Mouse (Mus musculus) limb, embryonic 12.5 days (tissue): ENCODE results near the gene Wwp2. TPM values are rescaled to one million over a fixed set of nuclear protein-coding genes. Genes with fewer than 3 reads are reported as not detected.

Source experiments
- ATAC-seq: fragments of 200-750 bp; cut with Nextera tagmentation; 2 replicates; pipeline ENCODE4 v1.8.0; 2017; ENCODE audit warnings: low read depth, moderate TSS enrichment; ENCODE audit not compliant: insufficient number of reproducible peaks, insufficient read depth, low FRiP score, low TSS enrichment
- H3K27ac ChIP-seq: fragments of 300-500 bp; sonication (generic); 2 replicates; pipeline ENCODE4 v1.5.1; 2016; ENCODE audit warnings: mild to moderate bottlenecking, moderate library complexity
- H3K27me3 ChIP-seq: fragments of 300-500 bp; sonication (generic); 2 replicates; pipeline ENCODE4 v1.6.1; 2016; ENCODE audit warnings: mild to moderate bottlenecking, moderate library complexity
- H3K36me3 ChIP-seq: fragments of 300-500 bp; sonication (generic); 2 replicates; pipeline ENCODE4 v1.6.1; 2016; ENCODE audit warnings: mild to moderate bottlenecking, moderate library complexity
- H3K4me1 ChIP-seq: fragments of 300-500 bp; sonication (generic); replicated peaks from 2 replicates; pipeline ENCODE4 v1.6.1; 2016
- H3K4me2 ChIP-seq: fragments of 300-500 bp; sonication (generic); 2 replicates; pipeline ENCODE4 v1.6.1; 2016; ENCODE audit warnings: mild to moderate bottlenecking, moderate library complexity
- H3K4me3 ChIP-seq: fragments of 300-500 bp; sonication (generic); replicated peaks from 2 replicates; pipeline ENCODE4 v1.5.1; 2016; ENCODE audit warnings: mild to moderate bottlenecking
- H3K9ac ChIP-seq: fragments of 300-500 bp; sonication (generic); replicated peaks from 2 replicates; pipeline ENCODE4 v1.6.1; 2016; ENCODE audit warnings: mild to moderate bottlenecking, moderate library complexity
- H3K9me3 ChIP-seq: fragments of 300-500 bp; sonication (generic); 2 replicates; pipeline ENCODE4 v1.6.1; 2016; ENCODE audit warnings: mild to moderate bottlenecking, moderate library complexity
- WGBS: fragments of 180-500 bp; shearing (Covaris S2); methylation state at CpG from one replicate; pipeline ENCODE4 v1.1.7; 2016; 5-methylcytosine and 5-hydroxymethylcytosine counted together
- polyA plus RNA-seq: library from polyadenylated mRNA; unstranded; fragments of >200 nt; fragmentation: Nextera tagmentation; extraction: Ambion mirVana; gene quantifications from 2 replicates; pipeline ENCODE4 v1.2.1, GENCODE M21; 2016

The Wwp2 gene
- polyA plus RNA-seq, 1 experiment from 2014 or later = 277 TPM

GRCm38 (mm10) chr8:107580879-107581278 is 144.7 kb downstream of the Wwp2 start:
- H3K9me3 ChIP-seq = no peaks in the 10 kb centered on the region
- WGBS = 94% methylated on average over 13 of the region's 13 CpGs
- no peak overlapping the region for H3K4me2 ChIP-seq
- H3K27me3 ChIP-seq = no peaks in the 10 kb centered on the region
- H3K27ac ChIP-seq = no peak overlapping the region
- H3K9ac ChIP-seq = no peak overlapping the region
- H3K4me3 ChIP-seq = no peak overlapping the region
- H3K36me3 ChIP-seq = peaks cover 83% of the 10 kb centered on the region
- no peak for ATAC-seq
- H3K4me1 ChIP-seq = peaks cover 2% of the 10 kb centered on the region

GRCm38 (mm10) chr8:107581536-107581935 is 145.4 kb downstream of the Wwp2 start:
- H3K9ac ChIP-seq = no peak overlapping the region
- no peak overlapping the region for H3K4me3 ChIP-seq
- no peak for ATAC-seq
- H3K4me2 ChIP-seq = no peak overlapping the region
- H3K27me3 ChIP-seq = no peaks in the 10 kb centered on the region
- WGBS = 97% methylated on average over 4 of the region's 4 CpGs
- no peak overlapping the region for H3K27ac ChIP-seq
- peaks cover 9% of the 10 kb centered on the region for H3K4me1 ChIP-seq
- H3K36me3 ChIP-seq = peaks cover 88% of the 10 kb centered on the region
- H3K9me3 ChIP-seq = no peaks in the 10 kb centered on the region

GRCm38 (mm10) chr8:107582136-107582535 is 146.0 kb downstream of the Wwp2 start:
- H3K27me3 ChIP-seq = no peaks in the 10 kb centered on the region
- 92% methylated on average over 11 of the region's 11 CpGs for WGBS
- H3K4me2 ChIP-seq = no peak overlapping the region
- peaks cover 15% of the 10 kb centered on the region for H3K4me1 ChIP-seq
- H3K9me3 ChIP-seq = no peaks in the 10 kb centered on the region
- H3K9ac ChIP-seq = no peak overlapping the region
- H3K36me3 ChIP-seq = peaks cover 88% of the 10 kb centered on the region
- H3K27ac ChIP-seq = no peak overlapping the region
- no peak for ATAC-seq
- no peak overlapping the region for H3K4me3 ChIP-seq

DNA sequence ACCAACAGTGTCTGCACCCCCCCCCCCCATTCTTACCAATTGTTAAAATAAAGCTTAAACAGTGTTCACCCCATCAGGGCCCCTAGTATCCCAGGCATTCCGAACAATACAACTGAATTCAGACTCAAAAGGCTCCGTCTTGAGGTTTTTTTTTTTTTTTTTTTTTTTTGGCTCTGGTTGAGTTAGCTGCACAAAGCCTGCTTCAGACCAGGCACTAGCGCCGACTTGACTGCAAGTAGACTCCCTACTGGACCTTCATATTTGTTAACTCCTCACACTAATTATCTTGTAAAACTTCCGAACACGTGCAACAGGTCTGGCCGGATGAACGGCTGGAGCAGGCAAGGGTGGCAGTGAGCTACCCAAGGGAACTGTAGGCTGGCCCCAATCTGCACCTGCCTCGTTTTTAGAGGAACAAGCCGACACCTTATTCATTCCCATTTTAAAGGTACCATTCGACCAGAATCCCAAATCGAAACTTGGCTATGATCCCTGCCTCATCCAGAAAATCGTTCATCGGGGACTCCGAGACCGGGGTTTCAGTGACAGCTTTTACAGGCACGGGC is 151.3 kb downstream of the Wwp2 start:
- H3K27me3 ChIP-seq = no peaks in the 10 kb centered on the region
- peak overlapping the region; percentile 95 for H3K9ac ChIP-seq
- peaks cover 39% of the 10 kb centered on the region for H3K36me3 ChIP-seq
- H3K27ac ChIP-seq = peak overlapping the region; percentile 89
- 1% methylated on average over 17 of the region's 17 CpGs for WGBS
- no peaks in the 10 kb centered on the region for H3K9me3 ChIP-seq
- ATAC-seq = no peak
- peaks cover 16% of the 10 kb centered on the region for H3K4me1 ChIP-seq
- H3K4me3 ChIP-seq = peak overlapping the region; percentile 95
- peak overlapping the region; percentile 67 for H3K4me2 ChIP-seq

DNA sequence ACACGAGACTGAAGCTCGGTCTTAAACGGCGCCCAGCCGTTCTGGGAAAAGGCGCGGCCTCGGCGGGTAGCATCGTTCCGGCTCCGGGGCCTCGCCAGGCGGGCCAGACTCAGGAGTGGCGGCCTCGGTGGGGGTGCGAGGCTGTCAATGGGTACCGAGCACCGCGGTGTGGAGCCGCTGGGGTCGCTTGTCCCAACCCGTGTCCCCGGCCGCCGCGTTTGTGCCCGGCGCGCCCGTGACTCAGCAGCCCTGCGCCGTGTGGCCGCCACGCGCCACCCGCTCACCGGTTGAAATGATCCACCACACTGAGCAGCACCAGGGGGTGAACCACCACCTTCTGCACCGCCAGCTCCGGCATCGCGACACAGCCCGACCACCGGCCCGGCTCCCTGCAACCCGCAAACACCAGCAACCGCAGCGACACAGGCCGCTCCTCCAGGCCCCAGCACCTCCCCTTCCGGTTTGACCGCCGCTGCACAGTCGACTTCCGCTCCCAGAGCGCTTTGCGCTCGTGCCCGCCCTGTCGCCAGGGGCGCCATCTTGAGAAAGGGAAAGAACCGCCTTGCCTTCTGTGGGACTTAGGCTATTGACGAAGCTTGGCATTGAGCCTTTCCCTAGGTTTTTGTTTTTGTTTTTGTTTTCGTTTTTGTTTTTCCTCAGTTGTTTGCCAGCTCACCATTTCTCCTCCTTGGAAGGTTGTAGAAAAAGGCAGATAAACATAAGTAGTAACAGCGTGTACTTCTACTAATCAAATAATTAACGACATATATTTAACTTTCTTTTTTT is 152.0 kb downstream of the Wwp2 start, which contains the start of gene Psmd7:
Gene Psmd7, minus strand, starts transcription at position 470 of the 786 bp plus-strand sequence.
- no peaks in the 10 kb centered on the region for H3K9me3 ChIP-seq
- peak within 1 kb of the TSS; percentile 95 for H3K9ac ChIP-seq
- peak within 1 kb of the TSS; percentile 89 for H3K27ac ChIP-seq
- H3K4me1 ChIP-seq = peaks cover 16% of the 10 kb centered on the region
- WGBS = 2% methylated on average over 65 of the region's 65 CpGs
- peaks cover 32% of the 10 kb centered on the region for H3K36me3 ChIP-seq
- no peaks in the 10 kb centered on the region for H3K27me3 ChIP-seq
- peak within 1 kb of the TSS; percentile 95 for H3K4me3 ChIP-seq
- H3K4me2 ChIP-seq = peak within 1 kb of the TSS; percentile 67
- peak; percentile 90 for ATAC-seq

- 78% methylated on average over 6 of the region's 6 CpGs for WGBS
- ATAC-seq = no peak
- H3K9me3 ChIP-seq = no peaks in the 10 kb centered on the region
Measured at GRCm38 (mm10) chr8:107593967-107594729, 158.0 kb downstream of the Wwp2 start.

GRCm38 (mm10) chr8:107594817-107595216 is 158.7 kb downstream of the Wwp2 start:
- WGBS = 77% methylated on average over 6 of the region's 6 CpGs
- Histone ChIP-seq H3K9ac (no peak overlapping the region), H3K4me1 (no peaks in the 10 kb centered on the region), H3K27me3 (no peaks in the 10 kb centered on the region), H3K9me3 (no peaks in the 10 kb centered on the region), H3K4me2 (no peak overlapping the region), H3K4me3 (no peak overlapping the region), H3K27ac (no peak overlapping the region), H3K36me3 (no peaks in the 10 kb centered on the region)
- no peak for ATAC-seq

More at GRCm38 (mm10) chr8:107593967-107594729, 158.0 kb downstream of the Wwp2 start:
- Histone ChIP-seq H3K4me2 (no peak overlapping the region), H3K36me3 (no peaks in the 10 kb centered on the region), H3K27me3 (no peaks in the 10 kb centered on the region), H3K9ac (no peak overlapping the region), H3K4me3 (no peak overlapping the region), H3K27ac (no peak overlapping the region), H3K4me1 (no peaks in the 10 kb centered on the region)

DNA sequence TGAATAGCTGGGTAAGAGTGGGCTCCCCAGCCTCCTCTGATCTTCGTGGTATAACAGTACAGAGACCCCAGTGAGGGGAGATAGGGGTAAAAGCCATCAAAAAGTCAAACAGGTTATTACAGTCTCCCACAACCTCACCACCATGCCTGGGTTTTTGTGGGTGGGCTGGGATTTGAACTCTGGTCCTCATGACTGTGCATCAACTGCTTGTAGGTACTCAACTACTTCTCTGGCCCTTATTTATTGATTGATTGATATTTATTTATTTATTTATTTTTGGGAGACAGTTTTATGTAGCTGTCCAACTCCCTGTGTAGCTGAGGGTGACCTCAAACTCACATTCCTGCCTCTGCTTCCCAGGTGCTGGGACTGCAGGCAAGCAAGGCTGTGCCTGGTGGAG is 161.6 kb downstream of the Wwp2 start:
- H3K4me1 ChIP-seq = no peaks in the 10 kb centered on the region
- no peak for ATAC-seq
- WGBS = 75% methylated on average over 1 of the region's 1 CpGs

DNA sequence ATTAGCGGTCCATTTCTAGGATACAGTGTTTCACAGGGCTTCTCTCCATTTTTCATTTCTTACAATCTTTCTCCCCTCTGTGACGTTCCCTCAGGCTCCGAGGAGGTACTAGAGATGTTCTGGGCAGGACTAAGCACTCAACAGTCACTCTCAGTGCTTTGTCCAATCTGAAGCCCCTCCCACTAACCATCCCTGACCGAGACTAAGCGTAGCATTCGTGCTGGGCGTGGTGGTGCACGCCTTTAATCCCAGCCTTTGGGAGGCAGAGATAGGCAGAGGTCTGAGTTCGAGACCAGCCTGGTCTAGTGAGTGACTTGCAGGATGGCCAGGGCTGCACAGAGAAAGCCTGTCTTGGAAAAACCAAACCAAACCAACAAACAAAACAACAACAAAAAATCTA is 163.5 kb downstream of the Wwp2 start:
- H3K36me3 ChIP-seq = no peaks in the 10 kb centered on the region
- H3K4me3 ChIP-seq = no peak overlapping the region
- H3K4me1 ChIP-seq = peaks cover 5% of the 10 kb centered on the region; the same call in 1 of the 2 replicates
- 91% methylated on average over 9 of the region's 9 CpGs for WGBS
- no peak overlapping the region for H3K27ac ChIP-seq
- ATAC-seq = no peak
- H3K9me3 ChIP-seq = no peaks in the 10 kb centered on the region
- H3K4me2 ChIP-seq = no peak overlapping the region
- H3K9ac ChIP-seq = no peak overlapping the region
- peaks cover 4% of the 10 kb centered on the region; the same call in 1 of the 2 replicates for H3K27me3 ChIP-seq

More for the DNA sequence above, 161.6 kb downstream of the Wwp2 start:
- Histone ChIP-seq H3K27ac (no peak overlapping the region), H3K27me3 (peaks cover 4% of the 10 kb centered on the region; the same call in 1 of the 2 replicates), H3K4me3 (no peak overlapping the region), H3K36me3 (no peaks in the 10 kb centered on the region), H3K4me2 (no peak overlapping the region), H3K9ac (no peak overlapping the region), H3K9me3 (no peaks in the 10 kb centered on the region)

DNA sequence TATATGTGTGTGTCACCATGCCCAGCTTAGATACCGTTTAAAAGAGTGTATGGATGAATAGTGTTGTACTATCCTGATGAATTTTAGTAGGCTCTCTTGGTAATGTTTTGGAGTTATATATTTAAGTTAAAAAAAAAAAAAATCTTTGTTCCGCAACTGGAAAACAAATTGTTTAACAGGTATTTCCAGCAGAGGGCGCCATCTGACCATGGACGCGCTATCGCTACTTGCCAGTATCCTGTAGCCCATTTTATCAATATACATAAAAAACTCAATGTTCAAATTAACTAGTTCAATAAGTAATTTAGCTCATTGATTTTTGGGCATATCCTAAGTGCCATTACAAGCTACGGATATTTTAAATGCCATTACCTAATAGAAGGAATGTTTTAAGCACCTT is 166.9 kb downstream of the Wwp2 start:
- no peaks in the 10 kb centered on the region for H3K36me3 ChIP-seq
- WGBS = 3% methylated on average over 7 of the region's 7 CpGs
- no peak overlapping the region for H3K4me2 ChIP-seq
- no peak overlapping the region for H3K9ac ChIP-seq
- peaks cover 4% of the 10 kb centered on the region; the same call in 1 of the 2 replicates for H3K27me3 ChIP-seq
- peaks cover 12% of the 10 kb centered on the region for H3K4me1 ChIP-seq
- H3K9me3 ChIP-seq = no peaks in the 10 kb centered on the region
- ATAC-seq = no peak
- H3K27ac ChIP-seq = no peak overlapping the region
- no peak overlapping the region for H3K4me3 ChIP-seq
